Mouse (Mus musculus) heart, adult 8-10 months (tissue): Measurements from ENCODE around the gene Tnfrsf13b. TPM values are rescaled to one million over a fixed set of nuclear protein-coding genes. Genes with fewer than 3 reads are reported as not detected.
"Not testable (repeated sequence)": the region's sequence is repeated elsewhere in the genome, so short reads cannot be mapped to it uniquely, and the experiment has no call there.

Source experiments
- DNase-seq: peaks from one replicate; pipeline ENCODE4 v3.0.0; 2022; ENCODE audit warnings: low spot score
- total RNA-seq, 4 experiments: library from RNA; stranded (reverse); gene quantifications; 2 replicates each; pipeline ENCODE4 v1.2.4; 2022

The Tnfrsf13b gene
- total RNA-seq, 4 experiments from 2014 or later: 0.56 to 0.75 (median 0.70) TPM

DNA sequence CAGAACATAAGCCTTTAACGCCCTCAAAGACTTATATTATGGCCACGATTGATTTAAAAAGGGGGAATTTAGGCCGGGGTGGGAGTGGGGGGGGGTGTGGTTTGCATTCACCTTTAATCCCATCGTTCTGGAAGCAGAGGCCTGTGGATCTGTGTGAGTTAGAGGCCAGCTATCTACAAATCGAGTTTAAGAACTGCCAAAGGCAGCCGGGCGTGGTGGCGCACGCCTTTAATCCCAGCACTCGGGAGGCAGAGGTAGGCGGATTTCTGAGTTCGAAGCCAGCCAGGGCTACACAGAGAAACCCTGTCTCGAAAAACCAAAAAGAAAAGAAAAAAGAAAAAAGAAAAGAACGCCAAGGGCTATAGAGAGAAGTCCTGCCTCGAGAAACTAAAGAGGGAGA is 46.9 kb downstream of the Tnfrsf13b start:
- not testable (repeated sequence) for DNase-seq

DNA sequence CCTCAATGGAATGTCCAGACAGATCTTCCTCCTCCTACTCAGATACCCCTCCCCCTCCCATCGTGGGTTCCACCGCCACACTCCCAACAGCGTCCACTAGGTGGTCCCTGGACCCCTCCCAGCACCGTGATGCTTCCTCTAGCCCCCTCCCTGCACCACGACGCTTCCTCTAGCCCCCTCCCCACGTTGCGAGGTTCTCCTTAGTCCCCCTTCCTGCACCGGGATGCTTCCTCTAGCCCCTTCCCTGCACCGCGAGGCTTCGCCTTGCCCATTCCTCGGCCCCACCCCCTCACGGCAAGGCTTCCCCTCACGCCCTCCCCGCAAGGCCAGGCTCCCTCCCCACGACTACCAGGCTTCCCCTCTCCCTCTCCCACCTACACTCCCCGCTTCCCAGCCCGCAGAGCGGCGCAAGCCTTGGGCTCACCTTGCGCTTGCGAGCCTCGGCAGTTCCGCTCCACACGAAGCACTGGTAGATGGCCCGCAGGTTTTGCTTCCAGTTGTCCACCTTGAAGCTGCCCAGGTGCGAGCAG is 47.8 kb downstream of the Tnfrsf13b start:
- DNase-seq: no peak

DNA sequence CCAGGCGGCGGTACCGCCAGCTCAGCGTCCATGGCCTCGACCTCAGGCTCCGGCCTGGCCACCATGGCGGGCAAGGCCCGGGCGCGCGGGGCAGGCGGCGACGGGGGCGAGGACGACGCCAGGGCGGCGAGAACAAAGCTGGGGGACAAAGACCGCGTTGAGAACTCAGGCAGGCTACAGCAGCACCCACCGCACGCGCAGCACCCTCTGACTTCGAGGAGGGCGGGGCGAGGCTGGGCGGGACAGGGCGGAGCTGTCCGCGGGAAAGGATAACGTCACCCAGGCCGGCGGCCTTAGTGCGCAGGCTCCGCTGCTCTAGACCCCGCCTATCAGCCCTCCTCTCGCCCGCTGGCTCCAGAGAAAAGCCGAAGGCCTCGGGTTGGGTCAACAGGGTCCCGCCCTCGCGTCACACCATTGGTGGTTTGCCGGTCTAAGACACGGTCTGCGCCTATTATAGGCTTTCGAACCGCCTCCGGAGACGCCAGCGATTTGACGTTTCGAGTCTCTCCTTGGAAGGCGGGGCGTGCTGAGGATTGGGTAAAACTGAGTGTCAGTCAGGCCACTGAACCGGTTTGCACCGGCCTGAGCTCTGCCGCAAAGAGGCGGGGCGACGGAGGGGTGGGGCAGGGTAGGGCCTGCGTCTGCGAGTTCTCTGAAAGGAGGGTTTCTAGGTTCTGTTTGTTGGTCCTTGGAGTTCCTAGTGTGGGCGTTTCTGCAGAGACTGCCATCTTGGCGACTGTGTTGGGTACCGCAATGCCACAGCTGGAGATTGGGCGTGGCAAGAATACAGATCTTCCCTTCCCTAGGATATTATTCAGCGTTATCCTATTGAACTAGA is 48.5 kb downstream of the Tnfrsf13b start, which contains the start of gene Usp22:
Usp22 (minus strand) TSS at position 235 of the 838 bp plus-strand sequence.
- peak; percentile 100 for DNase-seq

DNA sequence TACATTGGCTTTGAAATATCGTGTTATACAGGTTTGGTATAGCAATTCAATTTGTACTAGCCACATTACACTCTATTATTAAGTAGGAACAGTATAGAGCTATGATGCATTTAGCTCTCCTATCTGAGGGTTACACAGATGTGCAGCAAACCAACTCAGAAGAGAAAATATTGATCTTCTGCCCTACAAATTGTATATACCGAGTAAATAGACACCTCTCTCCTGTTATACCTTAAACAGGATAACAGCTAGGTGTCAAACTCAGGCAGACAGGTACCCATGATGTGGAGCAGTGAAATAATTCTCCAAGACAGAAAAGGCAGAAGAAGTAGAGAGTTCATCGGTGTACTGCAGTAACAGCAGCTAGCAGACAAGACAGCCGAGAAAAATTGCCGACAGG is 49.2 kb downstream of the Tnfrsf13b start:
- no peak for DNase-seq

DNA sequence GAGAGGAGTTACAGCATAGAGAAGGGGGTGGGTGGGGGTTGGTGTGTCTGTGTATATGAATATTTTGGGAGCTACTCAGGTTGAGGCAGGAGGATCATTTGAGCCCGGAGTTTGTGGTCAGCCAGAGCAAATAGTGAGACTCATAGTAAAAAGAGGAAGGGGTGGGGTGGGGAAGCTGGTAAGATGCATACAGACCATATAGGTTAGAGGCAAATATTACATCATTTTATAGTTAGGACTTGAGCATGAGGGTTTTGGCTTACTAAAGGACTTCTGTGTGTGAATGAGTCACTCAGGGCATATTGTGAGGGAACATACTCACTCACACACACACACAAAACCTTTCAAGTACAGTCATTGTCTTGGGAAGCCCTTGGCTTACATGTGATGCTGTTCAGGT is 49.8 kb downstream of the Tnfrsf13b start:
- DNase-seq: no peak

DNA sequence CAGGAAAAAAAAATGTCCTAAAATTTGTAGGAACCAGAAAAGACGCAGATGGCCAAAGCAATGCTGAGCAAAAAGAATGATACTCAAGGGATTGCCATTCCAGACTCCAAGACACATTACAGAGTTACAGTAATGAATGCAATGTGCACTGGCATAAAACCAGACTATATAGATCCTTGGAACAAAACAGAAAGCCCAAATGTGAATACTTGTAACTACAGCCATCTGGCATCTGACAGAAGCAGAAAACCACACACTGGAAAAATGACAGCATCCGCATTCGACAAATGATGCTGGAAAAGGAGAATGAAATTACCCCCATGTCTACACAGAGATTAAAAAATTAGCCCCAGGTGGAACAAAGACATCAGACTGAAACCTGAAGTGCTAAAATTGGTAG is 53.8 kb downstream of the Tnfrsf13b start:
- no peak for DNase-seq

DNA sequence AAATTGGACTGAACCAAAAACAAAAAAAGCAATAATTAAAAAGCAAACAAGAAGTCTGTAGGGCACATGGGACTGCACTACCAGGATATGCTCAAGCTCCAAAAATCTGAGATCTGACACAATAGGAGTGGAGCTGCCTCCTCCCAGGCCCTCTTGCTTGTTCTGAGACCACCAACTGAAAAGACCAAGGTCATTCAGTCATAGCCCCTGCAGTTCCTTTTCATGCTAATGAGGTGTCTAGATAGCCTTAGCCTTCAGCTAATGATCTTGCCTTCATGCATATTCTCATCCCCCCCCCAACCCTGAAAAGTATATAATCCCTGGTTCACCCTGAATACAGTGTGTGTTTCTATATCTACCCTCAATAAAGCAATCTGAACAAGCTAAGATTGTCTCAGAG is 55.1 kb downstream of the Tnfrsf13b start:
- no peak for DNase-seq

DNA sequence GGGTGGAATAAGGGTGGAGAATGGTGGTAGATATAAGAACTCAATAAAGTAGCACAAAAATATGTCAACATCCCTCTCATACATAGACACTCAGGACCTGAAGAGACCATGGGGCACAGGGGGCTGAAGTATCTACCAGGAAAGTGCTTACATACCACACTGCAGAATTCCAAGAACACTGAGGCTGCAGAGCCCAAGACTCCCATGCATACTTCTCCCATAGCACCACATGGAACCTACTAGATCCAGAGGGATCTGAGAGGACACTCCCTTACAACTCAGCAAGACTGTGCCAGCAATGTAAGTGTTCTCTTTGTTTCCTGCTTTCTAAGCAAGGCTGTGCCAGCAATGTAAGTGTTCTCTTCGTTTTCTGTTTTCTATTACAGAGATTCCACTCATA is 57.3 kb downstream of the Tnfrsf13b start:
- DNase-seq: no peak

DNA sequence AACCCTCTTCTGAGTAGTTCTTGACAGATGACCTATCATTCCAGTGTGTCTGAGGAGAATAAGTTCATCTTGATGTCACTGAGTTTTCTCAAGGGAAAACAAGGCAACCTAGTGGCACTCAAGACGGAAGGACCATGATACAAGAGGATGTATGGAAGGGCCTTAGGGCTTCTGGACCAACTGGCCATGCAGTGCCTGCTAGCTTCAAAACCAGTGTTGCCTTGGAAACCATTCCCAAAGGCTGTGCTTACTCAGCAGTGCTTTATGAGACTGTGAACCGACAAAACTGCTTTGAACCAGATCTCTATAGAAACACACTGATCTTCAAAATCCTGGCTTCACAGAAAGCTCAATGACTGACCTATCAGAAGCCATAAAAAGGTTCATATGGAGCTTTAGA is 64.2 kb downstream of the Tnfrsf13b start:
- no peak for DNase-seq

DNA sequence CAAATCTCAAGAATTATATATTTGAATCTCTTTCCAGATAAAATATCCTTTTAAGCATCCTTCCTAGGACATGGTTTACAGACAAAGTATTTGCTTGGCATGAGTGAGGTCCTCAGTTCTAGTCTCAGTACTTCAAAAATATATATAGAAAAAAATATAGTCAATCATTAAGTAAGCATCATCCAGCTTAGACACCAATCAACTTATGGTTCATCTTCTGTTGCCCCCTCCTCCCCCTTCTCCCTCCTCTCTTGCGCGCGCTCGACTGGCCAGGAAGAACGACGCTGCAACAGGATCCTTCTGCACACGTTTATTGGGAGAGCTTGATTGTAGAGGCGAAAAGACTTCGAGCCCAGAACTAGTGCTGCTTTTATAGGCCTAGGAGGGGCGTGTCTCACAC is 65.6 kb downstream of the Tnfrsf13b start:
- not testable (repeated sequence) for DNase-seq

DNA sequence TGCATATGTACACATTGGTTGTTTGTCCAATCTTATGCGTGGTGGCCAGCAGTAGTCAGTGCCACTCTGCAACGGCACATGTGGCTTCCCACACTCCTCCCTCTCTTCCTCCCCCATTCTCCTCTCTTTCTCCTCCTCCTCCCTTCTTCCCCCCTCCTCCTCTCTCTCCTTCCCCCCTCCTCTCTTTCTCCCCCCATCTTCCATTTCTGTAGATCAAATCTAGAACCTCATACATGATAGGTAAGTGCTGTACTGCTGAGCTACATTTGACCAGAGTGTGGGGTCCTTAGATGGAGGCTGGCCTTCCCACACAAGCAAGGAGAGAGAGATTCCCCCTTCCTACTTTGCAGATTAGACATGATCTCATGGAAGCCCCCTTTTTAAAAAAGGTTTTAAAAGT is 66.2 kb downstream of the Tnfrsf13b start:
- DNase-seq: no peak

DNA sequence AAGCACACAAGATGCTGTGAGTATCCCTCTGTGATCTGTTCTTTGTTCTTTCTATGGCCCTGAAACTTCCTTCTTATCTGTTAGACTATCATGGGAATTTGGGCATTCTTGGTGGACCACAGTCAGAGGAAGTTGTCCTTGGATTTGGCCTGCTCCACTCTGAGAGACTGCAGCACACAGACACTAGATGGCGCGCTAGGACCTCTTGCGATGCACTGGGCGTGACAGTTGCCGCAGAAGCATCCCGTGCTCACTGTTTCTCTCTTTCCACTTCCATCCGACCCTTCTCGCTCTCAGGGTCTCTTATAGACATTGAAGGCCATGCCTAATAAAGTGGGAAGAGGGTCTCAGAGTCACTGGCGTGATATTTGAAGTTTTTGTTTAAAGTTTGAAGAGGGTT is 66.8 kb downstream of the Tnfrsf13b start:
- peak; percentile 77 for DNase-seq

DNA sequence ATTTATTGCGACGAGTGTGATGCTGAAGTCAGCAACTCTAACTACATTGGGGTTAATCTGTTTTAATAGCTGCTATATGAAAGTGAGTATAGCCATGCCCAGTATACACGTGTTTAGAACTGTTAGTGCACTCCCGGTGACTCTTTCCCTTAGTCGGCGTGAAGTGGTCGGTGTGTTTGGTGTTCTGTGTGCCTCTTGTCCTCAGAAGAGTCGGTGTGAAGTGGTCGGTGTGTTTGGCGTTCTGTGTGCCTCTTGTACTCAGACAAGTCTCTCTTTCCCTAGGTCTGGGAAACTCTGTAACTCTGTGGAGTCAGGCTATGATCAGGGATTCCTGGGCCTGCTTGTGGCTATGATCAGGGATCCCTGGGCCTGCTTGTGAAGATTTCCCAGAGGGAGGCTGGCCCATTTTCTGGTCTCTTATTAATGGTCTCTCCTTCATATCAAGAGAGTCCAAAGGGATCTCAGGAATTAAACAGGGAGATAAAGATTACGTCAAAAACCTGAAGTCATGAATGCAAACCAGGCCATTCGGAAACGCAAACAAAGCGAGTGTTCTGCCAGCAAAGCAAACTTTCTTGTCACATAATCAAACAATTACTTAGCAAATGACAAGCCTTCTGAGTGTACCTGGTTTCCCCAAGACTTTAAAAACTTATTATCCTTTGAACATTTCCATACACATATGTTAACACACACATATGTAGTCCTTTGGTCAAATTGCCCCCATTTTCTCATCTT is 70.2 kb downstream of the Tnfrsf13b start:
- no peak for DNase-seq

DNA sequence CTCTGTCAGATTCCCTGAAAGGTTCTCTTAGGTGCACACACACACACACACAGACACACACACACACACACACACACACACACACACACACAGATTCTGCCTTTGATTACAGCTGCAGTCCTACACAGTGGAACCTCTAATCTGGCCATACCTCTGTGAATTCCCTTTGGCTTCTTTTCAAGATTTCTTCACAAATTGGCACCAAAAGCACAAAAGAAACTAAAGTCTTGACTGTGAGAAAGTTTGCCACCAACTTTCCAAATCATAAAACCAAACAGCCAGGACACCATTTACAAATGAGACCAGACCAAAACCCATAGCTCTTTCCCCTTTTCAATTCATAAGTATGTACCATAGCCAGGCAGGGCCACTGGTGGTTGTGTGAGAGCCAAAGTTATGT is 71.4 kb downstream of the Tnfrsf13b start:
- no peak for DNase-seq

Other genes with a start within 250 kb of the Tnfrsf13b start
- 10 to 100 TPM; 29.8 to 35.3 (median 31.1) TPM for gene Tmem11, start 247.5 kb upstream of the Tnfrsf13b start, total RNA-seq
- 10 to 100 TPM in 2 of 4 experiments, 1 to 10 TPM in 2; 8.6 to 15.0 (median 11.0) TPM for gene Natd1, start 212.0 kb upstream of the Tnfrsf13b start, total RNA-seq
- gene Map2k3, start 194.7 kb upstream of the Tnfrsf13b start, total RNA-seq: 10 to 100 TPM; 74.6 to 80.8 (median 77.0) TPM
- 10 to 100 TPM; 23.1 to 32.7 (median 25.0) TPM for gene Kcnj12, start 104.2 kb upstream of the Tnfrsf13b start, total RNA-seq
- 10 to 100 TPM; 29.3 to 38.2 (median 30.3) TPM for gene Usp22, start 48.3 kb downstream of the Tnfrsf13b start, total RNA-seq
- 1 to 10 TPM; 1.2 to 1.8 (median 1.5) TPM for gene Aldh3a1, start 80.8 kb downstream of the Tnfrsf13b start, total RNA-seq
- gene Aldh3a2, start 140.7 kb downstream of the Tnfrsf13b start, total RNA-seq: 10 to 100 TPM; 32.4 to 40.9 (median 34.3) TPM
- under 1 TPM in 3 of 4 experiments, not detected in 1; 0.09 to 0.14 (median 0.13) TPM for gene Slc47a2, start 216.1 kb downstream of the Tnfrsf13b start, total RNA-seq